Comparison of ENCODE assay signal across 9 mouse cellular contexts in genomic region chr5:28038115-28038514, GRCm38 (mm10). TPM values are rescaled to one million over a fixed set of nuclear protein-coding genes. Genes with fewer than 3 reads are reported as not detected.
DNase-seq lines count a peak whose midpoint lies in the region; ATAC-seq lines count a peak whose summit lies in the region.
"Had no signal": no experiment of that assay in that cellular context is flagged by ENCODE, and none has a peak within 500 bp of the region (broad histone marks: within the 10 kb centered on the region; RNA-seq: fewer than 3 reads in every experiment).

No protein-coding gene starts in this region.

- no peaks in the 10 kb centered on the region for H3K27me3 ChIP-seq in forebrain, embryonic 14.5 days (replicated peaks; ENCODE audit: control insufficient read depth, insufficient read depth, low read length)
- no peaks in the 10 kb centered on the region for H3K27me3 ChIP-seq in forebrain, embryonic 12.5 days
- H3K27me3 ChIP-seq in embryonic facial prominence, embryonic 12.5 days = no peaks in the 10 kb centered on the region
- H3K27me3 ChIP-seq in lung, embryonic 15.5 days = no peaks in the 10 kb centered on the region
- H3K27me3 ChIP-seq: CH12.LX had no signal

- WGBS in forebrain, embryonic 14.5 days = 18% methylated on average over 2 of the region's 2 CpGs
- 51% methylated on average over 2 of the region's 2 CpGs for WGBS in forebrain, embryonic 12.5 days
- WGBS in embryonic facial prominence, embryonic 12.5 days = 38% methylated on average over 2 of the region's 2 CpGs
- WGBS in lung, embryonic 15.5 days = 8% methylated on average over 2 of the region's 2 CpGs

- no peak overlapping the region for H3K9ac ChIP-seq in forebrain, embryonic 14.5 days (ENCODE audit: low read length)
- H3K9ac ChIP-seq in forebrain, embryonic 12.5 days = no peak overlapping the region
- H3K9ac ChIP-seq in embryonic facial prominence, embryonic 12.5 days = no peak overlapping the region
- no peak overlapping the region for H3K9ac ChIP-seq in lung, embryonic 15.5 days

- H3K9me3 ChIP-seq in forebrain, embryonic 14.5 days (replicated peaks; ENCODE audit: control insufficient read depth, low read length) = no peaks in the 10 kb centered on the region
- H3K9me3 ChIP-seq in forebrain, embryonic 12.5 days = no peaks in the 10 kb centered on the region
- no peaks in the 10 kb centered on the region for H3K9me3 ChIP-seq in embryonic facial prominence, embryonic 12.5 days
- no peaks in the 10 kb centered on the region for H3K9me3 ChIP-seq in lung, embryonic 15.5 days

- no peak overlapping the region for H3K4me3 ChIP-seq in forebrain, embryonic 14.5 days (ENCODE audit: low read depth, low read length)
- no peak overlapping the region for H3K4me3 ChIP-seq in forebrain, embryonic 12.5 days (replicated peaks)
- H3K4me3 ChIP-seq in embryonic facial prominence, embryonic 12.5 days = no peak overlapping the region
- no peak overlapping the region for H3K4me3 ChIP-seq in lung, embryonic 15.5 days

- peak; percentile 24 for DNase-seq in forebrain, embryonic 14.5 days (ENCODE audit: low spot score)
- DNase-seq in ES-CJ7 (ENCODE audit: low read depth, low spot score) = peak; percentile 54
- peak; percentile 77 to 84 for DNase-seq in heart, postnatal 14 days
- DNase-seq in neural tube, embryonic 10.5 days (ENCODE audit: extremely low spot score, low spot score) = no peak
- DNase-seq in T-cell, adult 2 months (ENCODE audit: low spot score) = no peak

- H3K4me1 ChIP-seq in forebrain, embryonic 14.5 days (ENCODE audit: control insufficient read depth, insufficient read depth, low read length) = 0 out of 2 replicates have a peak, but pooled peaks cover 2% of the 10 kb centered on the region
- H3K4me1 ChIP-seq in forebrain, embryonic 12.5 days = no peaks in the 10 kb centered on the region
- H3K4me1 ChIP-seq in embryonic facial prominence, embryonic 12.5 days = peaks cover 16% of the 10 kb centered on the region
- peaks cover 30% of the 10 kb centered on the region for H3K4me1 ChIP-seq in lung, embryonic 15.5 days

- no peak overlapping the region for H3K27ac ChIP-seq in forebrain, embryonic 14.5 days (ENCODE audit: low read depth, low read length)
- no peak overlapping the region for H3K27ac ChIP-seq in forebrain, embryonic 12.5 days
- H3K27ac ChIP-seq in embryonic facial prominence, embryonic 12.5 days = no peak overlapping the region
- H3K27ac ChIP-seq in lung, embryonic 15.5 days = peak overlapping the region; percentile 84

- intact Hi-C loops in heart, postnatal 14 days (cut with DNase I) = loop anchor here (2.0 kb wide), 1 partner anchor 33 kb away; the partner anchor contains the start of gene Insig1

- no peak overlapping the region for H3K4me2 ChIP-seq in forebrain, embryonic 14.5 days (ENCODE audit: low read length)
- no peak overlapping the region for H3K4me2 ChIP-seq in forebrain, embryonic 12.5 days
- H3K4me2 ChIP-seq in embryonic facial prominence, embryonic 12.5 days (replicated peaks) = no peak overlapping the region
- peak overlapping the region; percentile 36; the same call in 1 of the 2 replicates for H3K4me2 ChIP-seq in lung, embryonic 15.5 days

- ATAC-seq in forebrain, embryonic 14.5 days = no peak
- ATAC-seq in forebrain, embryonic 12.5 days (ENCODE audit: low FRiP score) = no peak
- peak; percentile 65; the same call in 1 of the 2 replicates for ATAC-seq in embryonic facial prominence, embryonic 12.5 days (ENCODE audit: insufficient number of reproducible peaks, insufficient read depth, low FRiP score, low TSS enrichment)
- ATAC-seq in lung, embryonic 15.5 days (ENCODE audit: borderline replicate concordance, extremely low read depth, low FRiP score, low TSS enrichment) = peak; percentile 75

- no peaks in the 10 kb centered on the region for H3K36me3 ChIP-seq in forebrain, embryonic 14.5 days (ENCODE audit: control insufficient read depth, insufficient read depth, low read length)
- H3K36me3 ChIP-seq in forebrain, embryonic 12.5 days (replicated peaks) = no peaks in the 10 kb centered on the region
- no peaks in the 10 kb centered on the region for H3K36me3 ChIP-seq in embryonic facial prominence, embryonic 12.5 days
- H3K36me3 ChIP-seq in lung, embryonic 15.5 days = no peaks in the 10 kb centered on the region

RNA-seq across cellular contexts. Expression of gene Insig1, which starts 33.0 kb away (rescaled TPM):
- 81.8 and 85.6 TPM in 2 replicates for polyA plus RNA-seq in forebrain, embryonic 14.5 days (2014; fragmentation: Nextera tagmentation; extraction: Ambion mirVana)
- 103 and 109 TPM in 2 replicates for polyA plus RNA-seq in forebrain, embryonic 12.5 days (2016; fragmentation: Nextera tagmentation; extraction: Ambion mirVana)
- polyA plus RNA-seq in embryonic facial prominence, embryonic 12.5 days (2016; fragmentation: Nextera tagmentation; extraction: Ambion mirVana) = 64.3 and 73.5 TPM in 2 replicates
- total RNA-seq in heart, postnatal 14 days (2021) = 10 to 100 TPM; 14.2 to 14.7 TPM
- 57.6 and 60.4 TPM in 2 replicates for polyA plus RNA-seq in lung, embryonic 15.5 days (2015; fragmentation: Nextera tagmentation; extraction: Ambion mirVana)

Comparison
In these comparisons a context has a peak if more than half of its experiments do, and no peak if none do; other contexts are left out.
1. ATAC-seq: peak in embryonic facial prominence, embryonic 12.5 days (single experiment) and lung, embryonic 15.5 days (single experiment); none in forebrain, embryonic 14.5 days (single experiment) and forebrain, embryonic 12.5 days (single experiment).
2. DNase-seq: peak in forebrain, embryonic 14.5 days (single experiment), ES-CJ7 (single experiment) and heart, postnatal 14 days (2 of 2); none in neural tube, embryonic 10.5 days (single experiment) and T-cell, adult 2 months (single experiment).